Mouse (Mus musculus) spleen, postnatal 36 days (tissue): ENCODE data around the gene Gm21773.
"Not testable (repeated sequence)": the region's sequence is repeated elsewhere in the genome, so short reads cannot be mapped to it uniquely, and the experiment has no call there.

Source experiments
- DNase-seq, 2 experiments: peaks; one replicate each; pipeline ENCODE4 v3.0.0; 2022; ENCODE audit warnings: low spot score in 2 of 2, mixed read lengths in 1 of 2

Gm21773 gene

GRCm38 (mm10) chrY:25309260-25309659 is at the start of gene Gm21773:
Gene Gm21773 (minus strand): TSS chrY:25309360.
- DNase-seq = not testable (repeated sequence)
